Mouse (Mus musculus) liver, embryonic 14.5 days (tissue): ENCODE data around the gene Ush2a. TPM values are rescaled to one million over a fixed set of nuclear protein-coding genes. Genes with fewer than 3 reads are reported as not detected.

Source experiments
- ATAC-seq: fragments of 200-750 bp; cut with Nextera tagmentation; 2 replicates; pipeline ENCODE4 v1.8.0; 2017; ENCODE audit warnings: moderate number of reproducible peaks, mild to moderate bottlenecking, moderate library complexity; ENCODE audit not compliant: insufficient read depth
- DNase-seq, 3 experiments: peaks; one replicate each; pipeline ENCODE4 v3.0.0-alpha.2; 2012 to 2013; ENCODE audit warnings: low read depth in 3 of 3, low spot score in 3 of 3
- H3K27ac ChIP-seq: fragments of 300-500 bp; sonication (generic); 2 replicates; pipeline ENCODE4 v1.5.1; 2014; ENCODE audit warnings: moderate library complexity, mild to moderate bottlenecking, control low read depth, inconsistent platforms
- H3K27me3 ChIP-seq: fragments of 300-500 bp; sonication (generic); 2 replicates; pipeline ENCODE4 v1.6.1; 2014; ENCODE audit warnings: mild to moderate bottlenecking, low read length, moderate library complexity; ENCODE audit not compliant: control insufficient read depth, insufficient read depth
- H3K36me3 ChIP-seq: fragments of 300-500 bp; sonication (generic); replicated peaks from 2 replicates; pipeline ENCODE4 v1.6.1; 2014; ENCODE audit warnings: low read depth; ENCODE audit not compliant: control insufficient read depth, insufficient read depth
- H3K4me1 ChIP-seq, 2 experiments: fragments of 200-500 bp in 1 of 2; fragments of 300-500 bp in 1 of 2; sonication (generic) in 1 of 2; replicated peaks; 2 replicates each; pipeline ENCODE4 v1.6.1; 2012 to 2014; ENCODE audit warnings: antibody characterized with exemption in 1 of 2, inconsistent platforms in 1 of 2, low read length in 1 of 2; ENCODE audit not compliant: control insufficient read depth in 2 of 2, insufficient read depth in 2 of 2
- H3K4me2 ChIP-seq: fragments of 300-500 bp; sonication (generic); 2 replicates; pipeline ENCODE4 v1.6.1; 2014; ENCODE audit warnings: low read depth, mild to moderate bottlenecking, control low read depth, moderate library complexity
- H3K4me3 ChIP-seq, 2 experiments: fragments of 200-500 bp in 1 of 2; fragments of 300-500 bp in 1 of 2; sonication (generic) in 1 of 2; 2 replicates each; pipeline ENCODE4 v1.5.1; 2012 to 2014; ENCODE audit warnings: low read depth in 2 of 2, low read length in 2 of 2, mild to moderate bottlenecking in 2 of 2, control low read depth in 1 of 2, inconsistent platforms in 1 of 2, moderate library complexity in 1 of 2; ENCODE audit not compliant: insufficient read depth in 1 of 2
- H3K9ac ChIP-seq: fragments of 300-500 bp; sonication (generic); replicated peaks from 2 replicates; pipeline ENCODE4 v1.6.1; 2014; ENCODE audit warnings: mild to moderate bottlenecking, control low read depth, moderate library complexity
- H3K9me3 ChIP-seq: fragments of 300-500 bp; sonication (generic); 2 replicates; pipeline ENCODE4 v1.6.1; 2016; ENCODE audit warnings: low read length, mixed read lengths; ENCODE audit not compliant: control insufficient read depth
- CTCF ChIP-seq: IDR thresholded peaks from 2 replicates; pipeline ENCODE4 v1.5.1; 2016; ENCODE audit warnings: antibody characterized with exemption, low read depth, control low read depth
- EP300 ChIP-seq: IDR thresholded peaks from 2 replicates; pipeline ENCODE4 v1.6.1; 2016; ENCODE audit warnings: antibody characterized with exemption, low read depth
- WGBS: fragments of 180-500 bp; shearing (Covaris S2); extraction: QIAGEN DNeasy Blood & Tissue Kit; methylation state at CpG from one replicate; pipeline ENCODE4 v1.1.7; 2014; ENCODE audit not compliant: insufficient replicate concordance; 5-methylcytosine and 5-hydroxymethylcytosine counted together
- polyA plus RNA-seq, 2 experiments: library from polyadenylated mRNA; depleted of rRNA in 1 of 2; stranded (reverse) in 1 of 2; unstranded in 1 of 2; fragments of >200 nt; fragmentation: Nextera tagmentation in 1 of 2; extraction: Ambion mirVana in 1 of 2; gene quantifications; 2 replicates each; pipeline versions ENCODE4 v1.2.1 to v1.2.3; 2012 to 2014

Ush2a gene
- polyA plus RNA-seq, 2 experiments, result 0.02 TPM; not detected in 1

DNA sequence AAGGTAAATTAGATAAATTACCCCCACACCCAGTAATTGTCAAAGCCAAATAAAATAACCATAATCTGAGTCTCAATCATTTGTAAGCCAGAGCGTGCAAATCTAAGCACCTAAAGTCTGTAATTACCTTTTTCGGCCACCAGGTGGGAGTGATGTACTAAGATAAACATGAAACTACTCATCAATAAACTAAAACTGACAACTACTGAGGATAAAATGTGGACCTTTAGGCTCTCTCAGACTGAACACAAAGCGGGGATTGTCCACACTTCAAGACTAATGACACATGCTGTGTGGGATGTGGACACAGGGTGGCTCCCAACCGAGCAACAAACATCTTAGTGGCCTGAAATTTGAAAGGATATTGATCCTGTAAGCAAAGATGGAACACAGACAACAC, 731.4 kb downstream of the Ush2a start:
- Histone ChIP-seq H3K27me3 (no peaks in the 10 kb centered on the region), H3K4me1 (no peaks in the 10 kb centered on the region), H3K4me3 (no peak overlapping the region), H3K9me3 (no peaks in the 10 kb centered on the region), H3K36me3 (peaks cover 36% of the 10 kb centered on the region), H3K9ac (no peak overlapping the region), H3K27ac (no peak overlapping the region), H3K4me2 (no peak overlapping the region)
- ATAC-seq (no peak), DNase-seq (peak in 1 of 3 experiments; percentile 29)
- WGBS, result 40% methylated on average over 4 of the region's 4 CpGs
- TF ChIP-seq EP300 (no peak), CTCF (peak; percentile 64)

DNA sequence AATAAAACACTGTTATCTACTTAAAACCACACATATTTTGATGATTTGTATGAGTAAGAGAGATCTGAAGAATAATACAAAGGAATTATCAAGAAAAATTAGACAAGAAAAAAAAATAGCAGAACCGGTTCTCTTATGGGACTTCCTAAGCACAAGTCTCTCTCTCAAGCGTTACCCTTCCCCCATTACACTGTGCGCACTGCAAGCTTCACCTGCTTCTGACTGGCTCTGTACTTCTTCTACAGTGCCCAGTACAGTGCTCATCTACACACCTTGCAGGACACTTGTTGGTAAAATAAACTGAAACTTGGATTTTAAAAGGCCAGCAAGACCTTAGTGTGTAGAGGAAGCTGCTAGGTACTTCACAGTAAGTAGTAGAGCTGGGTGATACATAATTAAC, 736.1 kb downstream of the Ush2a start:
- ATAC-seq (no peak), DNase-seq (no peak)
- no peak overlapping the region for H3K9ac ChIP-seq
- TF ChIP-seq CTCF, result no peak
- no peak for TF ChIP-seq EP300
- H3K9me3 ChIP-seq, result no peaks in the 10 kb centered on the region
- H3K4me2 ChIP-seq, result no peak overlapping the region
- no peak overlapping the region for H3K27ac ChIP-seq
- no peaks in the 10 kb centered on the region for H3K27me3 ChIP-seq
- 82% methylated on average over 3 of the region's 3 CpGs for WGBS
- H3K36me3 ChIP-seq, result peaks cover 31% of the 10 kb centered on the region
- no peak overlapping the region for H3K4me3 ChIP-seq
- H3K4me1 ChIP-seq, result no peaks in the 10 kb centered on the region

DNA sequence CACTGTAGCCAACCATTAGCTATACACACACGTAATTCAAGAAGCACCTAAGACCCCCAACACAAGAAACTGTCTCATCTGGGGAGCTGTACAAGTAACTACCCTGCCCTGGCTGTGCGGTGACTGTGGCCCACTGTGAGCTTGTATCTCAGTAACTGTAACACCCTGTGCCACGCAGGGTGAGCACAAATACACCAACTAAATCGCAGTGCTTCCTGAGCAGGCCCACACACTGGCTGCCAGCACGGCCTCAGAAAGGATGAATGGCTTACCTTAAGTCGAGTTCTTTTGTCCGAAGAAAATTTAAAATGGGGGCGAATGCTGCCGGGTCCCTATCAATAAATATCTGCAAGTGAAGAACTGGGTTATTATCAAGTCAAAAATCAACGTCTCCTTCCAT, 738.2 kb downstream of the Ush2a start:
- TF ChIP-seq EP300 (no peak), CTCF (no peak)
- H3K9me3 ChIP-seq, result no peaks in the 10 kb centered on the region
- DNase-seq (no peak), ATAC-seq (no peak)
- no peak overlapping the region for H3K9ac ChIP-seq
- H3K4me1 ChIP-seq, result no peaks in the 10 kb centered on the region
- no peaks in the 10 kb centered on the region for H3K27me3 ChIP-seq
- H3K4me2 ChIP-seq, result no peak overlapping the region
- WGBS, result 84% methylated on average over 10 of the region's 10 CpGs
- H3K27ac ChIP-seq, result no peak overlapping the region
- no peak overlapping the region for H3K4me3 ChIP-seq
- peaks cover 31% of the 10 kb centered on the region for H3K36me3 ChIP-seq

DNA sequence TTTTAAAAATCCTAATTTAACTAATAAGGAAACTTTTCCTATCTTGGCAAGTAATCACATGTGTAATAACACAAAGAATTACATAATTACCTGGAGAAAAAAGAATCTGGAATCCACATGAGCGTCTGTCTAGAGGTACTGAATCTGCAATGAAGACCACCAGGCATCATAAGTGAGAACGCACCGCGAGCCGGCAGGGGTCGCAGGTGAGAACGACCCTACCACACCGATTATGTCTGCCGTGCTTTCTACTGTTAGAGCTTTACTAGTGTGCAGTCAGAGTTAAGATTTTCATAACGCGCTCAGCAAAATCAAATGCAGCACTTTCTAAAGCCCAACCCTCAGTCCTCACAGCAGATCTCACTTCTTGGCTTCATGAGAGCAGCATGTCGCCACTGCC, 740.0 kb downstream of the Ush2a start:
- WGBS, result 84% methylated on average over 12 of the region's 12 CpGs
- no peak overlapping the region for H3K9ac ChIP-seq
- H3K4me2 ChIP-seq, result no peak overlapping the region
- H3K27ac ChIP-seq, result no peak overlapping the region
- no peaks in the 10 kb centered on the region for H3K9me3 ChIP-seq
- ATAC-seq (no peak), DNase-seq (no peak)
- TF ChIP-seq EP300, result no peak
- no peak overlapping the region for H3K4me3 ChIP-seq
- H3K4me1 ChIP-seq, result peaks cover 7 to 11% of the 10 kb centered on the region in 2 experiments
- peaks cover 18% of the 10 kb centered on the region for H3K36me3 ChIP-seq
- H3K27me3 ChIP-seq, result no peaks in the 10 kb centered on the region

DNA sequence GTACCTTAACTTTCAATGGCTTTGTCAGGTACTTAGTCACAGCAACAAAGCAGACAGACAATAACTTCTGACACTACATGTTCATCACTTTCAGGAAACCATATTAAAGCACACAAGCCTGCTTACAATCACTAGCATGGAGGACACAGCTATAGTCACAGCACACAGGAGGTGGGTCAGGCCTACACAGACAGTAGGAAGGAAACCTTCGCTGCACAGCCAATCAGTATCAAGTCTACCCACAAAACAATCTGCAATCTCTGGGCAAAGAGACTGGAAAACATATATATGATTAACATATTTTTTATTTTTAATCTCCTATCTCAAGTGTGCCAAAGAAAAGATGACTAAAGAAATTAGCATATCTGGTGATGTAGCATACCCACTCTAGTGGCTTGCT, 743.0 kb downstream of the Ush2a start:
- Histone ChIP-seq H3K27ac (no peak overlapping the region), H3K9me3 (no peaks in the 10 kb centered on the region), H3K36me3 (peaks cover 4% of the 10 kb centered on the region), H3K9ac (no peak overlapping the region), H3K4me2 (no peak overlapping the region), H3K4me1 (peaks cover 8 to 15% of the 10 kb centered on the region in 2 experiments), H3K27me3 (no peaks in the 10 kb centered on the region), H3K4me3 (no peak overlapping the region)
- DNase-seq (no peak), ATAC-seq (no peak)
- TF ChIP-seq CTCF (no peak), EP300 (no peak)
- WGBS, result 76% methylated on average over 1 of the region's 1 CpGs

DNA sequence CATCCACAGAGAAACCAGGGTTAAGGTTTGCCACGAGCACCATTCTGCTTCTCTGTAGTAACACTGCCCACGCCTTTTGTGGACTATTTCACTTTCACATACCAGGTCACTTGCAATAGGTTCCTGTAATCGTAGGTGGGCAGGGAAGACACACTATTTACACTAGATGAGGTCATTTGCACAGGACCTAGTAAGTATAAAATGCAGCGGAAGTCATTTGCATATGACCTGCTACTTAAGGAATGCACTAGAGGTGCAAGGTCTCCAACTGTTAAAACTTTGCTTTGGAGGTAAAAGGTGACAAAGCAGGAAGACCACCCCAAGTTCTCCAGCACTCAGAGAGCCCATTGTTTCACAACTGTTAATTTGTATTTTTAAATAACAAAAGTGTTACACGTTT, 744.4 kb downstream of the Ush2a start:
- H3K9me3 ChIP-seq, result no peaks in the 10 kb centered on the region
- H3K27me3 ChIP-seq, result no peaks in the 10 kb centered on the region
- 55% methylated on average over 5 of the region's 5 CpGs for WGBS
- H3K9ac ChIP-seq, result peak overlapping the region; percentile 93; the same call in 1 of the 2 replicates
- TF ChIP-seq CTCF (no peak), EP300 (no peak)
- peak overlapping the region in 1 of 2 experiments; percentile 99; a peak in 2 of 4 replicates for H3K4me3 ChIP-seq
- no peak for ATAC-seq
- H3K27ac ChIP-seq, result no peak overlapping the region
- no peak for DNase-seq
- peak overlapping the region; percentile 94 for H3K4me2 ChIP-seq
- H3K36me3 ChIP-seq, result no peaks in the 10 kb centered on the region
- H3K4me1 ChIP-seq, result peaks cover 8 to 15% of the 10 kb centered on the region in 2 experiments
